Comparison of ENCODE assay signal across 22 mouse cellular contexts in the genomic region with DNA sequence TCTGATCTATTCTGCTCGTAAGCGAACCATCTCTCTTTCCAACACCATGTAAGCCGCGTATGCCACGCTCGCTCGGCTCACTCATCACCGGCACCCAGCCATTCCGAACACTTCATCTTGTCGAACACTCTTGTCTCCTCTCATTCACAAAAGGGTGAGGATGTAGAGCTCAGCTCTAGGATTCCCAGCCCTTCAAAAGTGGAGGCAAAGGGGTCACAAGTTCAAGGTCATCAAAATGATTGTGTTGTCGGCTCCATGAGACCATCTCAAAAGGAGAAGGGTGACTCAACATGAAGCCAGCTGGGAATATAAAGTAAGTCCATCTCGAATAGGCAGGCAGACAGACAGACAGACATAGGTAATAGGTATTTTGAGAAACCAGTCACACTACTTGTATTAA. TPM values are rescaled to one million over a fixed set of nuclear protein-coding genes. Genes with fewer than 3 reads are reported as not detected.
A peak's percentile ranks its signal among the peaks of the same experiment; 100 is the strongest.
DNase-seq lines count a peak whose midpoint lies in the region; ATAC-seq and TF ChIP-seq lines count a peak whose summit lies in the region.
"Had no signal": no experiment of that assay in that cellular context is flagged by ENCODE, and none has a peak within 500 bp of the region (broad histone marks: within the 10 kb centered on the region; RNA-seq: fewer than 3 reads in every experiment).

No protein-coding gene starts in this region.

- 45% methylated on average over 12 of the region's 12 CpGs for WGBS in heart, embryonic 12.5 days
- 68% methylated on average over 12 of the region's 12 CpGs for WGBS in hindbrain, embryonic 15.5 days
- 73% methylated on average over 12 of the region's 12 CpGs for WGBS in hindbrain, embryonic 14.5 days
- 80% methylated on average over 12 of the region's 12 CpGs for WGBS in midbrain, postnatal 0 days
- 89% methylated on average over 12 of the region's 12 CpGs for whole genome bisulfite sequencing in midbrain, embryonic 14.5 days
- 87% methylated on average over 12 of the region's 12 CpGs for WGBS in intestine, embryonic 15.5 days

- H3K9me3 ChIP-seq in heart, embryonic 12.5 days (replicated peaks), result no peaks in the 10 kb centered on the region
- no peaks in the 10 kb centered on the region for H3K9me3 ChIP-seq in hindbrain, embryonic 15.5 days
- no peaks in the 10 kb centered on the region for H3K9me3 ChIP-seq in hindbrain, embryonic 14.5 days (ENCODE audit: control insufficient read depth, low read length)
- H3K9me3 ChIP-seq in midbrain, postnatal 0 days (ENCODE audit: low read length), result no peaks in the 10 kb centered on the region
- no peaks in the 10 kb centered on the region for H3K9me3 ChIP-seq in midbrain, embryonic 14.5 days (ENCODE audit: control insufficient read depth, low read length)
- no peaks in the 10 kb centered on the region for H3K9me3 ChIP-seq in intestine, embryonic 15.5 days
- H3K9me3 ChIP-seq: embryonic facial prominence, embryonic 12.5 days; hindbrain, embryonic 12.5 days; liver, embryonic 15.5 days; stomach, embryonic 15.5 days had no signal

- peaks cover 91% of the 10 kb centered on the region for H3K4me1 ChIP-seq in heart, embryonic 12.5 days (replicated peaks)
- peaks cover 94% of the 10 kb centered on the region for H3K4me1 ChIP-seq in hindbrain, embryonic 15.5 days (replicated peaks)
- peaks cover 62% of the 10 kb centered on the region for H3K4me1 ChIP-seq in hindbrain, embryonic 14.5 days (replicated peaks; ENCODE audit: control insufficient read depth, insufficient read depth, low read length)
- peaks cover 21% of the 10 kb centered on the region for H3K4me1 ChIP-seq in midbrain, postnatal 0 days (ENCODE audit: insufficient read depth, low read length)
- peaks cover 42% of the 10 kb centered on the region for H3K4me1 ChIP-seq in midbrain, embryonic 14.5 days (ENCODE audit: control insufficient read depth, insufficient read depth, low read length)
- H3K4me1 ChIP-seq in intestine, embryonic 15.5 days (replicated peaks), result peaks cover 41% of the 10 kb centered on the region

- peak overlapping the region; percentile 32 for H3K4me2 ChIP-seq in heart, embryonic 12.5 days
- no peak overlapping the region for H3K4me2 ChIP-seq in hindbrain, embryonic 15.5 days
- no peak overlapping the region for H3K4me2 ChIP-seq in hindbrain, embryonic 14.5 days (replicated peaks)
- H3K4me2 ChIP-seq in midbrain, postnatal 0 days (ENCODE audit: low read depth, low read length, poor library complexity, severe bottlenecking), result no peak overlapping the region
- H3K4me2 ChIP-seq in midbrain, embryonic 14.5 days (ENCODE audit: low read length), result no peak overlapping the region
- H3K4me2 ChIP-seq in myocyte (ENCODE audit: low read depth), result peak overlapping the region; percentile 72
- H3K4me2 ChIP-seq in intestine, embryonic 15.5 days (replicated peaks), result no peak overlapping the region
- H3K4me2 ChIP-seq: embryonic facial prominence, embryonic 12.5 days; hindbrain, embryonic 12.5 days; midbrain, embryonic 11.5 days; stomach, embryonic 15.5 days had no signal

- ATAC-seq in heart, embryonic 12.5 days (ENCODE audit: insufficient number of reproducible peaks, low FRiP score), result no peak; the same call in 1 of the 2 replicates
- ATAC-seq in hindbrain, embryonic 15.5 days (ENCODE audit: low FRiP score, low read depth), result no peak
- ATAC-seq in hindbrain, embryonic 14.5 days (ENCODE audit: low FRiP score), result no peak
- no peak for ATAC-seq in midbrain, postnatal 0 days (ENCODE audit: low FRiP score)
- ATAC-seq in midbrain, embryonic 14.5 days (ENCODE audit: low FRiP score, low TSS enrichment), result no peak
- ATAC-seq in intestine, embryonic 15.5 days, result no peak
- ATAC-seq: activated CD4-positive, CD25-positive, alpha-beta regulatory T cell, adult 4 months had no signal

- H3K36me3 ChIP-seq in heart, embryonic 12.5 days, result peaks cover 3% of the 10 kb centered on the region; the same call in 1 of the 2 replicates
- H3K36me3 ChIP-seq in hindbrain, embryonic 15.5 days, result no peaks in the 10 kb centered on the region
- H3K36me3 ChIP-seq in hindbrain, embryonic 14.5 days (replicated peaks; ENCODE audit: control insufficient read depth, insufficient read depth), result 0 out of 2 replicates have a peak, but pooled peaks cover 5% of the 10 kb centered on the region
- no peaks in the 10 kb centered on the region for H3K36me3 ChIP-seq in midbrain, postnatal 0 days (ENCODE audit: insufficient read depth, low read length)
- peaks cover 7% of the 10 kb centered on the region; the same call in 1 of the 2 replicates for H3K36me3 ChIP-seq in midbrain, embryonic 14.5 days (ENCODE audit: control insufficient read depth, insufficient read depth, low read length)
- H3K36me3 ChIP-seq in myocyte (ENCODE audit: control insufficient read depth, insufficient read depth), result peaks cover 3% of the 10 kb centered on the region
- H3K36me3 ChIP-seq in intestine, embryonic 15.5 days, result no peaks in the 10 kb centered on the region
- H3K36me3 ChIP-seq: liver, embryonic 15.5 days; stomach, embryonic 15.5 days had no signal

- no peak overlapping the region for H3K9ac ChIP-seq in heart, embryonic 12.5 days
- H3K9ac ChIP-seq in hindbrain, embryonic 15.5 days, result no peak overlapping the region
- no peak overlapping the region for H3K9ac ChIP-seq in hindbrain, embryonic 14.5 days
- no peak overlapping the region for H3K9ac ChIP-seq in midbrain, postnatal 0 days (replicated peaks; ENCODE audit: low read length, poor library complexity, severe bottlenecking)
- no peak overlapping the region for H3K9ac ChIP-seq in midbrain, embryonic 14.5 days (replicated peaks; ENCODE audit: low read length)
- H3K9ac ChIP-seq in intestine, embryonic 15.5 days, result no peak overlapping the region
- H3K9ac ChIP-seq: embryonic facial prominence, embryonic 12.5 days; hindbrain, embryonic 12.5 days; liver, embryonic 15.5 days; stomach, embryonic 15.5 days had no signal

- no peak for DNase-seq in heart, adult 8-10 months (ENCODE audit: low spot score)
- DNase-seq in hindbrain, embryonic 14.5 days (ENCODE audit: low spot score), result no peak
- DNase-seq in midbrain, postnatal 0 days (ENCODE audit: low spot score), result no peak
- DNase-seq in midbrain, embryonic 14.5 days, result no peak
- DNase-seq: cerebellum, adult 11 months; gastrocnemius, adult 2 months; left cerebral cortex, postnatal 4 days; right cerebral cortex, postnatal 14 days; thymus, adult 18-20 months; thymus, postnatal 4 days had no signal

- no peak overlapping the region for H3ac ChIP-seq in myocyte (ENCODE audit: control insufficient read depth, insufficient read length)

- peaks cover 93% of the 10 kb centered on the region for H3K79me2 ChIP-seq in myocyte (ENCODE audit: control insufficient read depth, insufficient read depth)

- H3K4me3 ChIP-seq in heart, embryonic 12.5 days, result 0 out of 2 replicates have a peak overlapping the region, but pooled peaks have one; percentile 1
- H3K4me3 ChIP-seq in hindbrain, embryonic 15.5 days, result no peak overlapping the region
- H3K4me3 ChIP-seq in hindbrain, embryonic 14.5 days (replicated peaks; ENCODE audit: low read length), result no peak overlapping the region
- H3K4me3 ChIP-seq in midbrain, postnatal 0 days (ENCODE audit: low read depth, low read length), result no peak overlapping the region
- no peak overlapping the region for H3K4me3 ChIP-seq in midbrain, embryonic 14.5 days (replicated peaks; ENCODE audit: low read depth, low read length)
- H3K4me3 ChIP-seq in myocyte, result no peak overlapping the region
- H3K4me3 ChIP-seq in intestine, embryonic 15.5 days (replicated peaks), result no peak overlapping the region
- H3K4me3 ChIP-seq: embryonic facial prominence, embryonic 12.5 days; gastrocnemius, adult 2 months; hindbrain, embryonic 12.5 days; left cerebral cortex, adult 2 months; liver, embryonic 15.5 days; stomach, embryonic 15.5 days had no signal

- no peaks in the 10 kb centered on the region for H3K27me3 ChIP-seq in heart, embryonic 12.5 days (replicated peaks)
- no peaks in the 10 kb centered on the region for H3K27me3 ChIP-seq in hindbrain, embryonic 15.5 days
- H3K27me3 ChIP-seq in hindbrain, embryonic 14.5 days (ENCODE audit: control insufficient read depth, insufficient read depth, low read length), result no peaks in the 10 kb centered on the region
- H3K27me3 ChIP-seq in midbrain, postnatal 0 days (ENCODE audit: insufficient read depth, low read length), result no peaks in the 10 kb centered on the region
- H3K27me3 ChIP-seq in midbrain, embryonic 14.5 days (ENCODE audit: control insufficient read depth, insufficient read depth, low read length), result no peaks in the 10 kb centered on the region
- H3K27me3 ChIP-seq in myocyte (ENCODE audit: control insufficient read depth, insufficient read depth, insufficient read length), result no peaks in the 10 kb centered on the region
- no peaks in the 10 kb centered on the region for H3K27me3 ChIP-seq in intestine, embryonic 15.5 days (replicated peaks)
- H3K27me3 ChIP-seq: embryonic facial prominence, embryonic 12.5 days; hindbrain, embryonic 12.5 days; liver, embryonic 15.5 days; stomach, embryonic 15.5 days had no signal

- no peak for TF ChIP-seq CTCF in midbrain, postnatal 0 days (IDR thresholded peaks at IDR 0.05)

- H3K27ac ChIP-seq in heart, embryonic 12.5 days (ENCODE audit: poor library complexity, severe bottlenecking), result peak overlapping the region; percentile 73
- H3K27ac ChIP-seq in hindbrain, embryonic 15.5 days (replicated peaks), result 0 out of 2 replicates have a peak overlapping the region, but pooled peaks have one; percentile 31
- H3K27ac ChIP-seq in hindbrain, embryonic 14.5 days, result no peak overlapping the region
- H3K27ac ChIP-seq in midbrain, postnatal 0 days (ENCODE audit: low read depth, low read length), result peak overlapping the region; percentile 26; the same call in 1 of the 2 replicates
- H3K27ac ChIP-seq in midbrain, embryonic 14.5 days (replicated peaks; ENCODE audit: low read depth, low read length), result no peak overlapping the region
- no peak overlapping the region for H3K27ac ChIP-seq in intestine, embryonic 15.5 days
- H3K27ac ChIP-seq: embryonic facial prominence, embryonic 12.5 days; hindbrain, embryonic 12.5 days; left cerebral cortex, adult 2 months; liver, embryonic 15.5 days; macrophage; stomach, embryonic 15.5 days had no signal

- TF ChIP-seq POLR2A in myocyte (IDR thresholded peaks at IDR 0.05; ENCODE audit: insufficient read length, low read depth), result no peak

TF ChIP-seq in myocyte, 11 proteins besides CTCF, POLR2A, EP300 and RAD21 (continues in another document):
- TF ChIP-seq TCF3 (IDR thresholded peaks at IDR 0.05; ENCODE audit: insufficient read length, low read depth) (no peak), MAX (IDR thresholded peaks at IDR 0.05; ENCODE audit: low read depth) (no peak)

RNA-seq across cellular contexts. Expression of a gene that starts 19.3 kb away (rescaled TPM):
- 31.7 and 34.7 TPM in 2 replicates for polyA plus RNA-seq in heart, embryonic 12.5 days (2016; fragmentation: Nextera tagmentation; extraction: Ambion mirVana)
- 10 to 100 TPM; 48.6 to 59.7 (median 55.0) TPM for total RNA-seq in heart, adult 8-10 months (2022)
- 32.7 and 33.8 TPM in 2 replicates for polyA plus RNA-seq in hindbrain, embryonic 15.5 days (2015; fragmentation: Nextera tagmentation; extraction: Ambion mirVana)
- polyA plus RNA-seq in hindbrain, embryonic 14.5 days (2014; fragmentation: Nextera tagmentation; extraction: Ambion mirVana), result 34.1 and 38.9 TPM in 2 replicates
- total RNA-seq in midbrain, postnatal 0 days (2014; rRNA removed), result 114 and 142 TPM in 2 replicates
- 17.4 and 19.4 TPM in 2 replicates for polyA plus RNA-seq in midbrain, postnatal 0 days (2015; fragmentation: Nextera tagmentation; extraction: Ambion mirVana)
- 37.7 and 47.4 TPM in 2 replicates for polyA plus RNA-seq in midbrain, embryonic 14.5 days (2014; fragmentation: Nextera tagmentation; extraction: Ambion mirVana)
- 26.2 TPM for polyA plus RNA-seq in myocyte (2012; fragmentation: generic; extraction: Trizol)
- 19.5 and 21.6 TPM in 2 replicates for polyA plus RNA-seq in intestine, embryonic 15.5 days (2015; fragmentation: Nextera tagmentation; extraction: Ambion mirVana)

Comparison
In these comparisons a context has a peak if more than half of its experiments do, and no peak if none do; other contexts are left out.
1. H3K27ac ChIP-seq: peak in heart, embryonic 12.5 days (single experiment), hindbrain, embryonic 15.5 days (single experiment) and midbrain, postnatal 0 days (single experiment); none in hindbrain, embryonic 14.5 days (single experiment), midbrain, embryonic 14.5 days (single experiment) and intestine, embryonic 15.5 days (single experiment).
2. H3K4me2 ChIP-seq: peak in heart, embryonic 12.5 days (single experiment) and myocyte (single experiment); none in hindbrain, embryonic 15.5 days (single experiment), hindbrain, embryonic 14.5 days (single experiment), midbrain, postnatal 0 days (single experiment), midbrain, embryonic 14.5 days (single experiment) and intestine, embryonic 15.5 days (single experiment).